Mouse (Mus musculus) stomach, postnatal 0 days (tissue): ENCODE results near the gene Cpa4.

ENCODE experiments used
- CTCF ChIP-seq: IDR thresholded peaks from 2 replicates; pipeline ENCODE4 v1.5.1; 2016; ENCODE audit warnings: antibody characterized with exemption, low read depth, mild to moderate bottlenecking, moderate library complexity
- EP300 ChIP-seq: optimal IDR thresholded peaks from 2 replicates; pipeline ENCODE3; 2016; ENCODE audit warnings: antibody characterized with exemption

GRCm38 (mm10) chr6:30547274-30547645 is 20.9 kb upstream of the Cpa4 start:
- no peak for TF ChIP-seq CTCF
- TF ChIP-seq EP300: no peak
